Mouse (Mus musculus) left cerebral cortex, postnatal 25 days (tissue): ENCODE results near the gene Adam17. TPM values are rescaled to one million over a fixed set of nuclear protein-coding genes. Genes with fewer than 3 reads are reported as not detected.

Source experiments
- DNase-seq, 2 experiments: peaks; one replicate each; pipeline ENCODE4 v3.0.0; 2022; ENCODE audit warnings: low spot score in 2 of 2, mixed read lengths in 1 of 2
- intact Hi-C: fragments of 180-260 bp; cut with DNase I; formaldehyde crosslinking; loops from one replicate; pipeline ENCODE4 v1.15.1; 2025
- total RNA-seq, 2 experiments: library from RNA; stranded (reverse); gene quantifications; 2 replicates each; pipeline ENCODE4 v1.2.3; 2021

Adam17 gene
- total RNA-seq, 2 experiments from 2014 or later = 18.0 to 23.8 TPM

GRCm38 (mm10) chr12:21284761-21285441, 88.5 kb downstream of the Adam17 start, which contains the start of gene Cpsf3:
Gene Cpsf3, plus strand, starts transcription at chr12:21285391.
- intact Hi-C loops = loop anchor here (5.0 kb wide), 1 partner anchor 173 kb away; no protein-coding TSS in a partner anchor

GRCm38 (mm10) chr12:21277352-21277864, 96.0 kb downstream of the Adam17 start:
- intact Hi-C loops = no loop called here
- DNase-seq = no peak

More at GRCm38 (mm10) chr12:21284761-21285441, 88.5 kb downstream of the Adam17 start, which contains the start of gene Cpsf3:
- DNase-seq = no peak

GRCm38 (mm10) chr12:21274446-21274845, 99.0 kb downstream of the Adam17 start:
- intact Hi-C loops = no loop called here
- DNase-seq = no peak

Other genes with a start within 250 kb of the Adam17 start
- gene Cpsf3, start 88.2 kb downstream of the Adam17 start, total RNA-seq = 10 to 100 TPM; 42.2 to 47.1 TPM
- gene Itgb1bp1, start 87.3 kb downstream of the Adam17 start, total RNA-seq = 10 to 100 TPM; 33.0 to 35.2 TPM
- 10 to 100 TPM; 13.0 to 15.6 TPM for gene Iah1, start 57.2 kb downstream of the Adam17 start, total RNA-seq
- 100 to 1,000 TPM; 445 to 481 TPM for gene Ywhaq, start 44.0 kb upstream of the Adam17 start, total RNA-seq